Mouse (Mus musculus) embryonic facial prominence, embryonic 13.5 days (tissue): ENCODE data around the gene Stk24. TPM values are rescaled to one million over a fixed set of nuclear protein-coding genes. Genes with fewer than 3 reads are reported as not detected.

Experiments used
- ATAC-seq: fragments of 200-750 bp; cut with Nextera tagmentation; 2 replicates; pipeline ENCODE4 v1.8.0; 2017; ENCODE audit warnings: low read depth; ENCODE audit not compliant: insufficient number of reproducible peaks, insufficient read depth, low FRiP score, low TSS enrichment
- H3K27ac ChIP-seq: fragments of 300-500 bp; sonication (generic); 2 replicates; pipeline ENCODE4 v1.5.1; 2015; ENCODE audit warnings: moderate library complexity, mild to moderate bottlenecking, inconsistent platforms
- H3K27me3 ChIP-seq: fragments of 300-500 bp; sonication (generic); 2 replicates; pipeline ENCODE4 v1.6.1; 2015; ENCODE audit warnings: mild to moderate bottlenecking, inconsistent platforms
- H3K36me3 ChIP-seq: fragments of 300-500 bp; sonication (generic); 2 replicates; pipeline ENCODE4 v1.6.1; 2015; ENCODE audit warnings: mild to moderate bottlenecking, inconsistent platforms
- H3K4me1 ChIP-seq: fragments of 300-500 bp; sonication (generic); 2 replicates; pipeline ENCODE4 v1.6.1; 2015; ENCODE audit warnings: inconsistent platforms
- H3K4me2 ChIP-seq: fragments of 300-500 bp; sonication (generic); 2 replicates; pipeline ENCODE4 v1.6.1; 2015; ENCODE audit warnings: moderate library complexity, mild to moderate bottlenecking, inconsistent platforms
- H3K4me3 ChIP-seq: fragments of 300-500 bp; sonication (generic); 2 replicates; pipeline ENCODE4 v1.5.1; 2015; ENCODE audit warnings: mild to moderate bottlenecking, inconsistent platforms
- H3K9ac ChIP-seq: fragments of 300-500 bp; sonication (generic); 2 replicates; pipeline ENCODE4 v1.6.1; 2015; ENCODE audit warnings: mild to moderate bottlenecking, inconsistent platforms
- H3K9me3 ChIP-seq: fragments of 300-500 bp; sonication (generic); 2 replicates; pipeline ENCODE4 v1.6.1; 2016; ENCODE audit warnings: inconsistent platforms
- WGBS: fragments of 180-500 bp; shearing (Covaris S2); methylation state at CpG from one replicate; pipeline ENCODE4 v1.1.7; 2015; ENCODE audit warnings: mixed read lengths; 5-methylcytosine and 5-hydroxymethylcytosine counted together
- polyA plus RNA-seq: library from polyadenylated mRNA; unstranded; fragments of >200 nt; fragmentation: Nextera tagmentation; extraction: Ambion mirVana; gene quantifications from 2 replicates; pipeline ENCODE4 v1.2.1, GENCODE M21; 2015

Stk24 gene
- polyA plus RNA-seq, 1 experiment from 2014 or later, result 41.2 TPM

DNA sequence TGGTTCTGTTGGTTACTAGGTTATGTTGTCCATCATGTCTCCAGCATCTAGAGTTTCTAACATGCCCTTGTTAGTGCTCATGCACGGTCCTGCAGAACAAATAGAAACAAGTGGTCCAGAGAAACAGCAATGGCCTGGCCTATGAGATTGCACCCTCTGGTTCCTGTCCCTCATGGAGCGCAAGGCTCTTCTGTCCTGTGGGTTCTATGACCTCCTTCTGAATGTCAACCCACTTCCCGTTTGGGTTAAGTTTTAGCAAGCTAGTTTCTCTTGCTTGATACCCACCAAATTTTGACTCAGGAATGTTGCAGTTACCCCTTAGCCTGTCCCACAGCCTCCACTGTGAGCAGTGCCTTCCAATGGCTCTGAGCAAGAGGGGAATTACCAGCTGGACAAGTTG lies 29.1 kb upstream of the Stk24 start:
- Histone ChIP-seq H3K36me3 (no peaks in the 10 kb centered on the region), H3K4me1 (no peaks in the 10 kb centered on the region), H3K27me3 (no peaks in the 10 kb centered on the region), H3K9me3 (no peaks in the 10 kb centered on the region), H3K27ac (no peak overlapping the region), H3K9ac (no peak overlapping the region), H3K4me2 (no peak overlapping the region), H3K4me3 (no peak overlapping the region)
- WGBS, result 80% methylated on average over 3 of the region's 3 CpGs
- no peak for ATAC-seq

DNA sequence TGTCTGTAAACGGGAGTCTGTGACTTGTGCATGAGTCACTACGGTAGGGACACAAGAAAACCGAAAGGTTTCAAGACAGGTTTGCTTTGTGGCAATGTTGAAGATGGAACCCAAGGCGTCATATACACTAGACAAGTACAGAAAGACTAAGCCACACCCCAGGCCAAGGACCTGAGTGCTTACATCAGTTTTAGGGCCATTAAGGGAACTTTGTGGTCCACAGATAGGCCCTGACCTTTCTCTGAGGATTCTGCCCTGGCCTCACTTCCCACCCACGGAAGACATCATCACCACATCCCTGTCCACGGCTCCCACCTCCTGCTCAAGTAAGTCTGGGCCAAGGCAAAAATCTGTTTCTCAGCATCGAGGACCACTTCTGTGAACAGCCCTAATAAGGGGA lies 27.1 kb upstream of the Stk24 start:
- no peaks in the 10 kb centered on the region for H3K4me1 ChIP-seq
- no peak overlapping the region for H3K4me3 ChIP-seq
- no peak overlapping the region for H3K4me2 ChIP-seq
- H3K9me3 ChIP-seq, result no peaks in the 10 kb centered on the region
- H3K27me3 ChIP-seq, result no peaks in the 10 kb centered on the region
- no peak overlapping the region for H3K27ac ChIP-seq
- WGBS, result 90% methylated on average over 7 of the region's 7 CpGs
- H3K36me3 ChIP-seq, result no peaks in the 10 kb centered on the region
- no peak overlapping the region for H3K9ac ChIP-seq
- no peak for ATAC-seq

DNA sequence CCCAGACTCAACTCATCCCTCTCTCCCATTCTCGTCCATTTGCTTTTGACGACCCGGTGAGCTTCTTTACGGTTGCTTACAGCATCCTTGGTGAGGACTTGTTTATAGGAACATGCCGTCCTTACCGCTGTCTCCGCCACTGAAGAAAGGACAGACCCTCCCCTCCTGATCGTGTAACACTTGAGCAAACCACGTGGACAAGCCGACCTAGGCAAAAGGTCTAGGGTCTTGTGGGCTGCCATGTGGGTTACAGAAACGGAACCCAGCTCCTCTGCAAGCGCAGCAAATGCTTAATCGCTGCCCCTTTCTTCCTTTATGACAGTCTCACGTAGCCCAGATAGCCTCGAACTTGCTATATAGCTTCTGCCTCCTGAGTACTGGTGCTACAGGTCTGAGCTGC lies 25.7 kb upstream of the Stk24 start:
- Histone ChIP-seq H3K36me3 (no peaks in the 10 kb centered on the region), H3K9me3 (no peaks in the 10 kb centered on the region), H3K9ac (no peak overlapping the region), H3K4me2 (peak overlapping the region; percentile 51), H3K27me3 (no peaks in the 10 kb centered on the region), H3K27ac (no peak overlapping the region), H3K4me3 (peak overlapping the region; percentile 18), H3K4me1 (no peaks in the 10 kb centered on the region)
- WGBS, result 48% methylated on average over 15 of the region's 15 CpGs
- ATAC-seq, result no peak

DNA sequence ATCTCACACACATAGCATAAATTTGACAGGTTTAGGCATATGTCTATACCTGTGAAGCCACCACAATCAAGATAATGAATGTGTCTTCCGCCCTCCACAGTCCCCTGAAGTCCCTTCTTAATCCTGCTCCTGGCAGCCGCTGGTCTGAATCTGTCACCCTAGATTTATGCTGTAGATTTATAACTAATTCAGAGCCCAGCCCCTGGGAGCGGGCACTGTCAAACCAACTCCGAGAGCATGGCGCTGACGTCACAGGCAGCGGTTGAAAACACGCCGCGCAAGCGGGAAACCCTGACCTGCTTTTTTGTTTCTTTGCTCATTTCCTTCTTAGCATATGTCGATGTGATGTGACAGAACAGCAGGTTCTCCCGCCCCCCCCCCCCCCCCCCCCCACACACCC lies 25.3 kb upstream of the Stk24 start:
- Histone ChIP-seq H3K4me3 (peak overlapping the region; percentile 18), H3K27ac (no peak overlapping the region), H3K27me3 (no peaks in the 10 kb centered on the region), H3K36me3 (no peaks in the 10 kb centered on the region), H3K9ac (no peak overlapping the region), H3K4me2 (peak overlapping the region; percentile 51), H3K4me1 (no peaks in the 10 kb centered on the region), H3K9me3 (no peaks in the 10 kb centered on the region)
- WGBS, result 53% methylated on average over 13 of the region's 13 CpGs
- ATAC-seq, result no peak

GRCm38 (mm10) chr14:121399676-121400075 lies 19.9 kb upstream of the Stk24 start:
- Histone ChIP-seq H3K9ac (no peak overlapping the region), H3K4me2 (no peak overlapping the region), H3K27ac (no peak overlapping the region), H3K9me3 (no peaks in the 10 kb centered on the region), H3K27me3 (no peaks in the 10 kb centered on the region), H3K36me3 (no peaks in the 10 kb centered on the region), H3K4me1 (no peaks in the 10 kb centered on the region), H3K4me3 (no peak overlapping the region)
- 77% methylated on average over 6 of the region's 6 CpGs for WGBS
- ATAC-seq, result no peak

GRCm38 (mm10) chr14:121397471-121397870 lies 17.7 kb upstream of the Stk24 start:
- no peaks in the 10 kb centered on the region for H3K9me3 ChIP-seq
- 54% methylated on average over 1 of the region's 1 CpGs for WGBS
- no peaks in the 10 kb centered on the region for H3K4me1 ChIP-seq
- no peak overlapping the region for H3K4me2 ChIP-seq
- no peak overlapping the region for H3K9ac ChIP-seq
- no peak overlapping the region for H3K4me3 ChIP-seq
- H3K27me3 ChIP-seq, result no peaks in the 10 kb centered on the region
- H3K27ac ChIP-seq, result no peak overlapping the region
- ATAC-seq, result no peak
- no peaks in the 10 kb centered on the region for H3K36me3 ChIP-seq

GRCm38 (mm10) chr14:121395125-121395524 lies 15.3 kb upstream of the Stk24 start:
- ATAC-seq, result no peak
- no peaks in the 10 kb centered on the region for H3K36me3 ChIP-seq
- H3K4me1 ChIP-seq, result no peaks in the 10 kb centered on the region
- no peak overlapping the region for H3K4me2 ChIP-seq
- no peak overlapping the region for H3K27ac ChIP-seq
- H3K9me3 ChIP-seq, result no peaks in the 10 kb centered on the region
- H3K4me3 ChIP-seq, result no peak overlapping the region
- no peaks in the 10 kb centered on the region for H3K27me3 ChIP-seq
- 87% methylated on average over 4 of the region's 4 CpGs for WGBS
- H3K9ac ChIP-seq, result no peak overlapping the region

DNA sequence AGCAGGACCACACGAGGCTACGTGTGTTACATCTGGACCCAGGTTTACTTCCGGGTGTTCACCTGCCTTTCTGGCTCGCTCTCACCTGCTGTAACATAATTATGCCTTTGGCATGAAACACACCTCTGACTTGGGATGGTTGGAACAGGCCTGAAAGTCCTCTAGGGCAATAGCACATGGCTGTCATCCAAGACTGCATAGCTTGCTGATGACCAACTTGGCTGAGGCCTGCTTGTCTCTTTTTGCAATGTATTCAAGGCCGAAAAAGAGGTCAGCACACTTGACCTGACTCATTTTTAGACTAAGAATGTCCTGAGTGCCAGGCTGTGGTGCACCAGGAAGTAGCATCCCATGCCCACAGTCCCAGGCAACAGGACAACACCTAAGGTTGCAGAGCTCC lies 12.1 kb upstream of the Stk24 start:
- no peak overlapping the region for H3K27ac ChIP-seq
- H3K36me3 ChIP-seq, result no peaks in the 10 kb centered on the region
- no peak for ATAC-seq
- no peak overlapping the region for H3K4me3 ChIP-seq
- no peaks in the 10 kb centered on the region for H3K4me1 ChIP-seq
- H3K27me3 ChIP-seq, result no peaks in the 10 kb centered on the region
- no peaks in the 10 kb centered on the region for H3K9me3 ChIP-seq
- H3K4me2 ChIP-seq, result no peak overlapping the region
- WGBS, result 81% methylated on average over 5 of the region's 5 CpGs
- H3K9ac ChIP-seq, result no peak overlapping the region

DNA sequence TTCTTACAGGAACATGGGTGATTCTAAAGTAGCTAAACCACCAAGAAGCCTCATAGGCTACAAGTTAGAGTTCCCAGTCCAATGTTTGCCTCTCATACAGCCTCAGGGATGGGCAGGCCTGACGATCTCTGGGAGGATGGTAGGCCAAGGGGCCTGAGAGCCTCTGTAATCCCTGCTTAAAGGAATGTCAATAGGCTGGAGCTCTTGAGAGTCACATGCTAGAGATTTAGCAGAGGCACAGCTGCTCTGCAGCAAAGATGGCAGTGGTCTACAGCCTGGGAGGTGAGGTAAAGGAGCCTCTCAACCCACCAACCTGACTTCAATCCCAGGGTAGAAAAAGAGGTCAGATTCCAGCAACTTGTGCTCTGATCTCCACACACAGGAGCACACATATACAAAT lies 7.9 kb upstream of the Stk24 start:
- Histone ChIP-seq H3K4me1 (no peaks in the 10 kb centered on the region), H3K9ac (no peak overlapping the region), H3K9me3 (no peaks in the 10 kb centered on the region), H3K27me3 (no peaks in the 10 kb centered on the region), H3K4me2 (no peak overlapping the region), H3K4me3 (no peak overlapping the region), H3K36me3 (no peaks in the 10 kb centered on the region), H3K27ac (no peak overlapping the region)
- ATAC-seq, result no peak
- WGBS, result 45% methylated on average over 1 of the region's 1 CpGs

GRCm38 (mm10) chr14:121385440-121385839 lies 5.6 kb upstream of the Stk24 start:
- no peaks in the 10 kb centered on the region for H3K27me3 ChIP-seq
- no peaks in the 10 kb centered on the region for H3K36me3 ChIP-seq
- WGBS, result 88% methylated on average over 8 of the region's 8 CpGs
- ATAC-seq, result no peak
- no peak overlapping the region for H3K9ac ChIP-seq
- H3K4me1 ChIP-seq, result no peaks in the 10 kb centered on the region
- H3K4me3 ChIP-seq, result no peak overlapping the region
- H3K27ac ChIP-seq, result no peak overlapping the region
- H3K4me2 ChIP-seq, result no peak overlapping the region
- H3K9me3 ChIP-seq, result no peaks in the 10 kb centered on the region

DNA sequence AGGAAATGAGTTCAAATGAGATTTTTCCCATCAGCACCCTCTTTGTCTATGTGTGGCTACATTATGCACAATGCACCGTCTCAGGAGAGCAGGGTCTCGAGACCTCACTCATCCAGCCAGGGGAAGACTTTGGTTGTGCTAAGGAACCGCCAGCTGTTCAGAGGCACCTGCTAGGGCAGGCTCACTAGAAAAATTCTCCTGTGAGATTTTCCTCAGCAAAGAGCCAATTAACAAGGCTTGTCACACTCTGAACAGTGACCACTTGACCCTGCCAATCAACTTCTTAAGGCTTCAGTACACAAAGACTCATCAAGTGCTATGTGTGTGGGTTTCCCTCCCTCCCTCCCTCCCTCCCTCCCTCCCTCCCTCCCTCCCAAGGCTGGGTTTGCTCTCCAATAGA lies 4.0 kb upstream of the Stk24 start:
- H3K36me3 ChIP-seq, result no peaks in the 10 kb centered on the region
- no peak for ATAC-seq
- H3K27ac ChIP-seq, result no peak overlapping the region
- H3K4me3 ChIP-seq, result no peak overlapping the region
- no peaks in the 10 kb centered on the region for H3K27me3 ChIP-seq
- no peaks in the 10 kb centered on the region for H3K9me3 ChIP-seq
- H3K9ac ChIP-seq, result no peak overlapping the region
- WGBS, result 61% methylated on average over 3 of the region's 3 CpGs
- H3K4me1 ChIP-seq, result peaks cover 5% of the 10 kb centered on the region; the same call in 1 of the 2 replicates
- H3K4me2 ChIP-seq, result no peak overlapping the region

- peak; percentile 91 for ATAC-seq
- no peaks in the 10 kb centered on the region for H3K27me3 ChIP-seq
- under 1% methylated on average over 44 of the region's 79 CpGs for WGBS
- peak overlapping the region; percentile 80 for H3K4me2 ChIP-seq
- H3K36me3 ChIP-seq, result no peaks in the 10 kb centered on the region
- H3K9me3 ChIP-seq, result no peaks in the 10 kb centered on the region
- peak overlapping the region; percentile 98 for H3K4me3 ChIP-seq
- H3K4me1 ChIP-seq, result peaks cover 38% of the 10 kb centered on the region
- H3K9ac ChIP-seq, result peak overlapping the region; percentile 95
- peak overlapping the region; percentile 92 for H3K27ac ChIP-seq
These were observed 540 bp downstream of the Stk24 start for GRCm38 (mm10) chr14:121379116-121379826.
